Mouse (Mus musculus) ES-Bruce4 (cell line): Measurements from ENCODE around the gene Slc26a10. TPM values are rescaled to one million over a fixed set of nuclear protein-coding genes. Genes with fewer than 3 reads are reported as not detected.

Source experiments
- H3K27ac ChIP-seq: 2 replicates; pipeline ENCODE4 v1.5.1; 2012; ENCODE audit warnings: low read length, inconsistent platforms; ENCODE audit not compliant: insufficient read depth
- H3K27me3 ChIP-seq: 2 replicates; pipeline ENCODE4 v1.6.1; 2012; ENCODE audit warnings: mild to moderate bottlenecking, low read length, inconsistent platforms; ENCODE audit not compliant: control insufficient read depth, poor library complexity, insufficient read depth, severe bottlenecking
- H3K36me3 ChIP-seq: 2 replicates; pipeline ENCODE4 v1.6.1; 2012; ENCODE audit warnings: inconsistent platforms, mild to moderate bottlenecking, low read length, moderate library complexity; ENCODE audit not compliant: control insufficient read depth, poor library complexity, insufficient read depth, severe bottlenecking
- H3K4me1 ChIP-seq: one replicate; pipeline ENCODE4 v1.8.1; 2011; ENCODE audit warnings: low read length; ENCODE audit not compliant: control insufficient read depth, insufficient read depth
- H3K4me3 ChIP-seq: 2 replicates; pipeline ENCODE4 v1.5.1; 2011; ENCODE audit warnings: low read depth, mild to moderate bottlenecking, low read length
- H3K9ac ChIP-seq: 2 replicates; pipeline ENCODE4 v1.6.1; 2012; ENCODE audit warnings: low read depth, mild to moderate bottlenecking, inconsistent platforms; ENCODE audit not compliant: poor library complexity, severe bottlenecking
- H3K9me3 ChIP-seq: replicated peaks from 2 replicates; pipeline ENCODE4 v1.6.1; 2012; ENCODE audit warnings: mild to moderate bottlenecking, low read length, inconsistent platforms; ENCODE audit not compliant: control insufficient read depth, poor library complexity, insufficient read depth, severe bottlenecking
- CTCF ChIP-seq: IDR thresholded peaks from one replicate; pipeline ENCODE4 v1.8.1; 2011; ENCODE audit warnings: low read depth, low read length
- EP300 ChIP-seq: IDR thresholded peaks from 2 replicates; pipeline ENCODE4 v1.6.1; 2011; ENCODE audit warnings: low read depth, low read length; ENCODE audit not compliant: insufficient read depth
- POLR2A ChIP-seq: IDR thresholded peaks from one replicate; pipeline ENCODE4 v1.8.1; 2011; ENCODE audit warnings: low read length; ENCODE audit not compliant: insufficient read depth
- polyA plus RNA-seq: library from polyadenylated mRNA; stranded (reverse); fragments of >200 nt; gene quantifications from 2 replicates; pipeline ENCODE4 v1.2.4, GENCODE M21; 2011; ENCODE audit warnings: low read depth; ENCODE audit not compliant: missing spikeins, insufficient read depth, insufficient read length

Gene Slc26a10
- polyA plus RNA-seq, 1 experiment = 24.6 TPM

DNA sequence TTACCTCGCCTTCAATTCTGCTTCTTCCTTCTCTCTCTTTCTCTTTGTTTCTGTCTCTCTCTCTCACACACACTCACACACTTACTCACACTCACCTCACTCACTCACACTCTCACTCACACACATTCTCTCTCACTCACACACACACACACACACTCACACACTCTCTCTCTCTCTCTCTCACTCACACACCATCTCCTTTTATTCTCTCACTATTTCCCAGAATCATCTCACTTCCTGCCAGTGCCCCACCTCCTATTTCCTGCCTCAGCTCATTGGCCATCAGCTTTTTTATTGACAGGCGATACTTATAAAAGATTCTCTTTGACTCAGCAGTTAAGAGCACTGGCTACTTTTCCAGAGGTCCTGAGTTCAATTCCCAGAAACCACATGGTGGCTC lies 37.9 kb upstream of the Slc26a10 start:
- H3K4me1 ChIP-seq = peaks cover 4% of the 10 kb centered on the region
- no peak for TF ChIP-seq EP300
- no peak for TF ChIP-seq CTCF
- no peak for TF ChIP-seq POLR2A
- no peaks in the 10 kb centered on the region for H3K27me3 ChIP-seq
- H3K4me3 ChIP-seq = peak overlapping the region; percentile 16; the same call in 1 of the 2 replicates
- no peaks in the 10 kb centered on the region for H3K9me3 ChIP-seq
- no peak overlapping the region for H3K9ac ChIP-seq
- no peaks in the 10 kb centered on the region for H3K36me3 ChIP-seq
- no peak overlapping the region for H3K27ac ChIP-seq

GRCm38 (mm10) chr10:127217177-127217576 lies 36.7 kb upstream of the Slc26a10 start:
- peaks cover 4% of the 10 kb centered on the region for H3K4me1 ChIP-seq

DNA sequence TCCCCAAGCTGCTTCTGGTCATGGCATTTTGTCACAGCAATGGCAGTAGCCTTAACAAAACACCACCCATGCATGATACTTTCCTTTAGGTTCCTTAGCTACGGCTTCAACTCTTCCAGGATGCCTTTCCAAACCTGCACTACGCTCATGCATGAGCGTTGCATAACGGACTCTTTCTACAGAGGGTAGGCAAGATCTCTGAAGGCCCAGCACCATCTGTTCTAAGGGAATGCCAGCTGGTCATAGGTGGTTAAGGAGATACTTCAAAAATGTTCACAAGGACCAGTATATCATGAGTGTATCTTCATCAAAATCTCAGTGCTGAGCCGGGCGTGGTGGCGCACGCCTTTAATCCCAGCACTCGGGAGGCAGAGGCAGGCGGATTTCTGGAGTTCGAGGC lies 36.0 kb upstream of the Slc26a10 start:
- no peak overlapping the region for H3K27ac ChIP-seq
- H3K36me3 ChIP-seq = no peaks in the 10 kb centered on the region
- no peak overlapping the region for H3K4me3 ChIP-seq
- no peak overlapping the region for H3K9ac ChIP-seq
- H3K27me3 ChIP-seq = no peaks in the 10 kb centered on the region
- H3K4me1 ChIP-seq = peaks cover 4% of the 10 kb centered on the region
- no peak for TF ChIP-seq CTCF
- TF ChIP-seq POLR2A = no peak
- no peak for TF ChIP-seq EP300
- H3K9me3 ChIP-seq = no peaks in the 10 kb centered on the region

More at GRCm38 (mm10) chr10:127217177-127217576, 36.7 kb upstream of the Slc26a10 start:
- TF ChIP-seq POLR2A = no peak
- Histone ChIP-seq H3K36me3 (no peaks in the 10 kb centered on the region), H3K27me3 (no peaks in the 10 kb centered on the region), H3K9me3 (no peaks in the 10 kb centered on the region), H3K27ac (no peak overlapping the region), H3K9ac (no peak overlapping the region), H3K4me3 (no peak overlapping the region)

DNA sequence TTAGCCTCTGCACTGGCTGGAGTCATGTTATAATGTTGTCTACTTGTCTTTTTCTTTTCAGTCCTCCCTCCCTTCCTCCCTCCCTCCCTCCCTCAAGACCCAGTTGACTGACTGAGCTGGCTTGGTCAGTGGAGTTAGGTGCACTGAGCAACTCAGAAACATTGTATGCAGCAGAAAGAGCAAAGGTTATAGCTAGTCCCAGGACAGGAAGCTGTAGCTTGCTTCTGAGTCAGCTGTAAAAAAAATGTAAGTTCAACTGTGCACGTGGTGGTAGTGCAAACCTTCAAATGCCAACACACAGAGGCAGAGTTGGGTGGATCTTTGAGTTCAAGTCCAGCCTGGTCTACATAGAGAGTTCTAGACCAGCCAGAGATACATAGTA lies 34.0 kb upstream of the Slc26a10 start:
- H3K4me1 ChIP-seq = peaks cover 6% of the 10 kb centered on the region
- H3K27me3 ChIP-seq = no peaks in the 10 kb centered on the region
- no peak for TF ChIP-seq EP300
- TF ChIP-seq CTCF = no peak
- TF ChIP-seq POLR2A = no peak
- no peak overlapping the region for H3K9ac ChIP-seq
- no peak overlapping the region for H3K27ac ChIP-seq
- H3K36me3 ChIP-seq = no peaks in the 10 kb centered on the region
- no peak overlapping the region for H3K4me3 ChIP-seq
- H3K9me3 ChIP-seq = no peaks in the 10 kb centered on the region

- Histone ChIP-seq H3K27me3 (no peaks in the 10 kb centered on the region), H3K4me3 (no peak overlapping the region), H3K27ac (peak overlapping the region; percentile 22; the same call in 1 of the 2 replicates), H3K4me1 (peaks cover 6% of the 10 kb centered on the region), H3K9ac (no peak overlapping the region), H3K9me3 (no peaks in the 10 kb centered on the region), H3K36me3 (no peaks in the 10 kb centered on the region)
- no peak for TF ChIP-seq EP300
- TF ChIP-seq POLR2A = no peak
- no peak for TF ChIP-seq CTCF
Observed at GRCm38 (mm10) chr10:127213704-127214421, 33.4 kb upstream of the Slc26a10 start.

GRCm38 (mm10) chr10:127213272-127213671 lies 32.8 kb upstream of the Slc26a10 start:
- H3K4me3 ChIP-seq = no peak overlapping the region
- peaks cover 6% of the 10 kb centered on the region for H3K4me1 ChIP-seq
- H3K27me3 ChIP-seq = no peaks in the 10 kb centered on the region
- H3K36me3 ChIP-seq = peaks cover 2% of the 10 kb centered on the region; the same call in 1 of the 2 replicates
- H3K9me3 ChIP-seq = no peaks in the 10 kb centered on the region
- TF ChIP-seq CTCF = no peak
- no peak for TF ChIP-seq EP300
- TF ChIP-seq POLR2A = no peak
- no peak overlapping the region for H3K9ac ChIP-seq
- H3K27ac ChIP-seq = peak overlapping the region; percentile 22; the same call in 1 of the 2 replicates
